ENCODE assay signal across 10 mouse cellular contexts in the genomic region with DNA sequence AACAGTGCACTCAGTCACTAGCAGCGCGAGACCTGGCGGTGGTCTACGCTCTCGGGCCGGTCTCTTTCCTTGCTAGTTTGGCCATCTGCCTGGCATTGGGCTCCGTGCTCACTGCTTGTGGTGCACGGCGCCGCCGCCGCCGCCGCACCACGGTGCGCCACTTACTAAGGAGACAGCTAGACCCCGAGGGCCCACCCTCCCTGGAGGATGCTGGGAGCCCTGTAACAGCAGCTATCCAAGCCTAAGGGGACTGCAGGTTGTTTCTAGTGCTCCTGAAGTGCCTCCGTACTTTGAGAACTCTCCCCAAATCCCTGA. TPM values are rescaled to one million over a fixed set of nuclear protein-coding genes. Genes with fewer than 3 reads are reported as not detected.
A peak's percentile ranks its signal among the peaks of the same experiment; 100 is the strongest.
DNase-seq lines count a peak whose midpoint lies in the region; ATAC-seq lines count a peak whose summit lies in the region.
"Had no signal": no experiment of that assay in that cellular context is flagged by ENCODE, and none has a peak within 500 bp of the region (broad histone marks: within the 10 kb centered on the region; RNA-seq: fewer than 3 reads in every experiment).

No protein-coding gene starts in this region.

- no peaks in the 10 kb centered on the region for H3K9me3 ChIP-seq in forebrain, embryonic 14.5 days (replicated peaks; ENCODE audit: control insufficient read depth, low read length)
- H3K9me3 ChIP-seq: liver, embryonic 15.5 days had no signal

- H3K27ac ChIP-seq in forebrain, embryonic 14.5 days (ENCODE audit: low read depth, low read length) = no peak overlapping the region
- H3K27ac ChIP-seq: liver, embryonic 15.5 days had no signal

- ATAC-seq in forebrain, embryonic 14.5 days = no peak; the same call in 1 of the 2 replicates
- no peak for ATAC-seq in granulocyte monocyte progenitor cell, adult 5-6 weeks (replicated peaks; ENCODE audit: poor library complexity, severe bottlenecking)
- no peak for ATAC-seq in megakaryocyte-erythroid progenitor cell, adult 5-6 weeks (replicated peaks; ENCODE audit: low FRiP score, low TSS enrichment, poor library complexity, severe bottlenecking)

- peaks cover 55% of the 10 kb centered on the region for H3K27me3 ChIP-seq in forebrain, embryonic 14.5 days (replicated peaks; ENCODE audit: control insufficient read depth, insufficient read depth, low read length)

- peak overlapping the region; percentile 42 for H3K4me2 ChIP-seq in forebrain, embryonic 14.5 days (ENCODE audit: low read length)
- H3K4me2 ChIP-seq: liver, embryonic 15.5 days had no signal

- peak overlapping the region; percentile 20 for H3K4me3 ChIP-seq in forebrain, embryonic 14.5 days (ENCODE audit: low read depth, low read length)
- H3K4me3 ChIP-seq: erythroblast, embryonic 14.5 days; liver, embryonic 15.5 days had no signal

- H3K36me3 ChIP-seq in forebrain, embryonic 14.5 days (ENCODE audit: control insufficient read depth, insufficient read depth, low read length) = peaks cover 7% of the 10 kb centered on the region

- DNase-seq in heart, adult 18-20 months = peak; percentile 22 to 34
- no peak for DNase-seq in heart, adult 8-10 months (ENCODE audit: low spot score)
- peak; percentile 35 for DNase-seq in ES-CJ7 (ENCODE audit: low read depth, low spot score)
- DNase-seq in forebrain, embryonic 14.5 days (ENCODE audit: low spot score) = peak; percentile 32
- DNase-seq in layer of hippocampus, postnatal 10 days (ENCODE audit: low spot score in 2 of 2) = peak; percentile 59 to 68
- peak; percentile 59 for DNase-seq in right cerebral cortex, postnatal 25 days

- 0% methylated on average over 18 of the region's 18 CpGs for WGBS in forebrain, embryonic 14.5 days

- no peaks in the 10 kb centered on the region for H3K4me1 ChIP-seq in forebrain, embryonic 14.5 days (ENCODE audit: control insufficient read depth, insufficient read depth, low read length)

- no peak overlapping the region for H3K9ac ChIP-seq in forebrain, embryonic 14.5 days (ENCODE audit: low read length)
- H3K9ac ChIP-seq: liver, embryonic 15.5 days had no signal

RNA-seq across cellular contexts. Expression of a gene that starts 1.1 kb away (rescaled TPM):
- under 1 TPM in 1 of 2 experiments, not detected in 1; 0.23 TPM for total RNA-seq in heart, adult 18-20 months (2021)
- total RNA-seq in heart, adult 8-10 months (2022) = not detected
- polyA plus RNA-seq in forebrain, embryonic 14.5 days (2014; fragmentation: Nextera tagmentation; extraction: Ambion mirVana) = 0.25 TPM in 1 of 2 replicates, not detected in the other
- not detected for total RNA-seq in layer of hippocampus, postnatal 10 days (2021)
- not detected in 2 replicates for total RNA-seq in granulocyte monocyte progenitor cell, adult 5-6 weeks (2014; fragmentation: Nextera tagmentation)
- total RNA-seq in granulocyte monocyte progenitor cell, adult 5-6 weeks (2017) = not detected in 2 replicates
- not detected in 2 replicates for total RNA-seq in megakaryocyte-erythroid progenitor cell, adult 5-6 weeks (2014; fragmentation: Nextera tagmentation)
- not detected in 2 replicates for total RNA-seq in megakaryocyte-erythroid progenitor cell, adult 5-6 weeks (2017)
- polyA plus RNA-seq: erythroblast, embryonic 14.5 days; liver, embryonic 15.5 days had no signal

RNA-seq across cellular contexts. Expression of a gene that starts 2.8 kb away (rescaled TPM):
- total RNA-seq in heart, adult 18-20 months (2021) = not detected
- not detected for total RNA-seq in heart, adult 8-10 months (2022)
- not detected in 2 replicates for polyA plus RNA-seq in forebrain, embryonic 14.5 days (2014; fragmentation: Nextera tagmentation; extraction: Ambion mirVana)
- not detected for total RNA-seq in layer of hippocampus, postnatal 10 days (2021)
- total RNA-seq in granulocyte monocyte progenitor cell, adult 5-6 weeks (2014; fragmentation: Nextera tagmentation) = not detected in 2 replicates
- total RNA-seq in granulocyte monocyte progenitor cell, adult 5-6 weeks (2017) = not detected in 2 replicates
- total RNA-seq in megakaryocyte-erythroid progenitor cell, adult 5-6 weeks (2014; fragmentation: Nextera tagmentation) = not detected in 2 replicates
- total RNA-seq in megakaryocyte-erythroid progenitor cell, adult 5-6 weeks (2017) = not detected in 2 replicates
- polyA plus RNA-seq: erythroblast, embryonic 14.5 days; liver, embryonic 15.5 days had no signal

RNA-seq across cellular contexts. Expression of a gene that starts 18.5 kb away (rescaled TPM):
- 10 to 100 TPM; 35.3 to 38.8 TPM for total RNA-seq in heart, adult 18-20 months (2021)
- 10 to 100 TPM; 36.8 to 39.8 (median 37.6) TPM for total RNA-seq in heart, adult 8-10 months (2022)
- polyA plus RNA-seq in forebrain, embryonic 14.5 days (2014; fragmentation: Nextera tagmentation; extraction: Ambion mirVana) = 105 and 123 TPM in 2 replicates
- total RNA-seq in layer of hippocampus, postnatal 10 days (2021) = 10 to 100 TPM; 82.8 to 85.3 TPM
- total RNA-seq in granulocyte monocyte progenitor cell, adult 5-6 weeks (2014; fragmentation: Nextera tagmentation) = 34.7 and 46.0 TPM in 2 replicates
- 17.8 and 35.7 TPM in 2 replicates for total RNA-seq in granulocyte monocyte progenitor cell, adult 5-6 weeks (2017)
- total RNA-seq in megakaryocyte-erythroid progenitor cell, adult 5-6 weeks (2014; fragmentation: Nextera tagmentation) = 52.0 and 56.6 TPM in 2 replicates
- 31.3 and 39.0 TPM in 2 replicates for total RNA-seq in megakaryocyte-erythroid progenitor cell, adult 5-6 weeks (2017)

RNA-seq across cellular contexts. Expression of a gene that starts 18.5 kb away (rescaled TPM):
- total RNA-seq in heart, adult 18-20 months (2021) = 10 to 100 TPM; 38.2 to 42.6 TPM
- 10 to 100 TPM; 39.5 to 47.1 (median 40.1) TPM for total RNA-seq in heart, adult 8-10 months (2022)
- polyA plus RNA-seq in forebrain, embryonic 14.5 days (2014; fragmentation: Nextera tagmentation; extraction: Ambion mirVana) = 258 and 281 TPM in 2 replicates
- 10 to 100 TPM; 77.2 to 83.4 TPM for total RNA-seq in layer of hippocampus, postnatal 10 days (2021)
- 120 TPM in 2 replicates for total RNA-seq in granulocyte monocyte progenitor cell, adult 5-6 weeks (2014; fragmentation: Nextera tagmentation)
- total RNA-seq in granulocyte monocyte progenitor cell, adult 5-6 weeks (2017) = 52.7 and 84.1 TPM in 2 replicates
- 183 and 205 TPM in 2 replicates for total RNA-seq in megakaryocyte-erythroid progenitor cell, adult 5-6 weeks (2014; fragmentation: Nextera tagmentation)
- 81.8 and 104 TPM in 2 replicates for total RNA-seq in megakaryocyte-erythroid progenitor cell, adult 5-6 weeks (2017)

RNA-seq across cellular contexts. Expression of a gene that starts 28.2 kb away (rescaled TPM):
- total RNA-seq in heart, adult 18-20 months (2021) = not detected
- total RNA-seq in heart, adult 8-10 months (2022) = under 1 TPM in 2 of 4 experiments, not detected in 2; 0.09 to 0.11 TPM
- 17.0 and 21.1 TPM in 2 replicates for polyA plus RNA-seq in forebrain, embryonic 14.5 days (2014; fragmentation: Nextera tagmentation; extraction: Ambion mirVana)
- 100 to 1,000 TPM; 345 to 348 TPM for total RNA-seq in layer of hippocampus, postnatal 10 days (2021)
- not detected in 2 replicates for total RNA-seq in granulocyte monocyte progenitor cell, adult 5-6 weeks (2014; fragmentation: Nextera tagmentation)
- not detected in 2 replicates for total RNA-seq in granulocyte monocyte progenitor cell, adult 5-6 weeks (2017)
- not detected in 2 replicates for total RNA-seq in megakaryocyte-erythroid progenitor cell, adult 5-6 weeks (2014; fragmentation: Nextera tagmentation)
- not detected in 2 replicates for total RNA-seq in megakaryocyte-erythroid progenitor cell, adult 5-6 weeks (2017)
- polyA plus RNA-seq: erythroblast, embryonic 14.5 days; liver, embryonic 15.5 days had no signal
